19 mouse cellular contexts compared by ENCODE assay signal in the genomic region with DNA sequence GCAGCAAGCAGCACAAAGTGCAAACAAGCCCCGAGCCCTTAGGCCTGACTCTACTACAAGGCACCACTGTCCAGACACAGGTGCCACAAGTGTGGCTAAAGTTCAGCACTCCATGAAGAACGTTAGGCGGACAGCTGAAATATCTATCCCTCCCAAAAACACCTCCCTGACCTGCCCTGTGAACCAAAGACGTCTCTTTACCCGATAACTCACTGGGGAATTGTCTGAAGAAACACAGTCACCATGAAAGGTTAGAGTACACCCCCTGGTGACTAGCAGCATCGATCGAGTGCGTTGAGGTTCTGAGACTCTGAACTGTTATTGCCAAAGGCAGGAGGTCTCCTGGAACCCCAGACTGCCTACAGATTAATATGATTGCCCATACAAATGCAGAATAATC. TPM values are rescaled to one million over a fixed set of nuclear protein-coding genes. Genes with fewer than 3 reads are reported as not detected.
DNase-seq lines count a peak whose midpoint lies in the region; ATAC-seq lines count a peak whose summit lies in the region.
"Had no signal": no experiment of that assay in that cellular context is flagged by ENCODE, and none has a peak within 500 bp of the region (broad histone marks: within the 10 kb centered on the region; RNA-seq: fewer than 3 reads in every experiment).

No protein-coding gene starts in this region.

- H3K4me2 ChIP-seq in forebrain, embryonic 15.5 days (replicated peaks) = no peak overlapping the region
- H3K4me2 ChIP-seq in heart, embryonic 14.5 days (ENCODE audit: low read length) = peak overlapping the region; percentile 25
- H3K4me2 ChIP-seq in lung, embryonic 16.5 days (ENCODE audit: low read depth, low read length) = no peak overlapping the region
- no peak overlapping the region for H3K4me2 ChIP-seq in stomach, embryonic 15.5 days
- no peak overlapping the region for H3K4me2 ChIP-seq in midbrain, embryonic 11.5 days
- H3K4me2 ChIP-seq: hindbrain, embryonic 14.5 days; neural tube, embryonic 13.5 days had no signal

- WGBS in forebrain, embryonic 10.5 days = 84% methylated on average over 8 of the region's 8 CpGs
- WGBS in forebrain, embryonic 15.5 days = 83% methylated on average over 8 of the region's 8 CpGs
- 66% methylated on average over 8 of the region's 8 CpGs for WGBS in heart, embryonic 14.5 days
- 54% methylated on average over 8 of the region's 8 CpGs for WGBS in lung, embryonic 16.5 days
- WGBS in stomach, embryonic 15.5 days = 68% methylated on average over 8 of the region's 8 CpGs
- WGBS in midbrain, embryonic 11.5 days = 80% methylated on average over 8 of the region's 8 CpGs

- no peak overlapping the region for H3K4me3 ChIP-seq in forebrain, embryonic 10.5 days
- no peak overlapping the region for H3K4me3 ChIP-seq in forebrain, embryonic 15.5 days
- H3K4me3 ChIP-seq in heart, embryonic 14.5 days (ENCODE audit: control insufficient read depth in 1 of 2, insufficient read depth in 1 of 2, low read depth in 1 of 2, low read length in 2 of 2) = no peak overlapping the region
- no peak overlapping the region for H3K4me3 ChIP-seq in lung, embryonic 16.5 days (ENCODE audit: low read length)
- no peak overlapping the region for H3K4me3 ChIP-seq in stomach, embryonic 15.5 days (replicated peaks)
- no peak overlapping the region for H3K4me3 ChIP-seq in midbrain, embryonic 11.5 days (ENCODE audit: low read depth, low read length)
- H3K4me3 ChIP-seq: megakaryocyte, embryonic 14.5 days; neural tube, embryonic 13.5 days had no signal

- no peaks in the 10 kb centered on the region for H3K27me3 ChIP-seq in forebrain, embryonic 10.5 days (ENCODE audit: poor library complexity, severe bottlenecking)
- no peaks in the 10 kb centered on the region for H3K27me3 ChIP-seq in forebrain, embryonic 15.5 days
- no peaks in the 10 kb centered on the region for H3K27me3 ChIP-seq in heart, embryonic 14.5 days (ENCODE audit: control insufficient read depth, insufficient read depth, low read length)
- H3K27me3 ChIP-seq in lung, embryonic 16.5 days (ENCODE audit: control insufficient read depth, insufficient read depth, low read depth, low read length) = no peaks in the 10 kb centered on the region
- no peaks in the 10 kb centered on the region for H3K27me3 ChIP-seq in stomach, embryonic 15.5 days (replicated peaks)
- no peaks in the 10 kb centered on the region for H3K27me3 ChIP-seq in midbrain, embryonic 11.5 days (ENCODE audit: control insufficient read depth, insufficient read depth, low read length)
- H3K27me3 ChIP-seq: neural tube, embryonic 13.5 days had no signal

- H3K27ac ChIP-seq in forebrain, embryonic 10.5 days = peak overlapping the region; percentile 51
- H3K27ac ChIP-seq in forebrain, embryonic 15.5 days (replicated peaks) = no peak overlapping the region
- H3K27ac ChIP-seq in heart, embryonic 14.5 days (replicated peaks in 1 of 2; ENCODE audit: control insufficient read depth in 1 of 2, insufficient read depth in 1 of 2, low read depth in 2 of 2, low read length in 2 of 2) = peak overlapping the region; percentile 59 to 64
- no peak overlapping the region; the same call in 1 of the 2 replicates for H3K27ac ChIP-seq in lung, embryonic 16.5 days (ENCODE audit: low read length)
- H3K27ac ChIP-seq in stomach, embryonic 15.5 days = peak overlapping the region; percentile 73
- H3K27ac ChIP-seq in midbrain, embryonic 11.5 days (ENCODE audit: low read depth, low read length) = no peak overlapping the region
- H3K27ac ChIP-seq: hindbrain, embryonic 14.5 days; neural tube, embryonic 13.5 days had no signal

- H3K9ac ChIP-seq in forebrain, embryonic 15.5 days (replicated peaks) = no peak overlapping the region
- peak overlapping the region; percentile 16 for H3K9ac ChIP-seq in heart, embryonic 14.5 days (ENCODE audit: low read length)
- H3K9ac ChIP-seq in lung, embryonic 16.5 days (ENCODE audit: low read length) = no peak overlapping the region
- H3K9ac ChIP-seq in stomach, embryonic 15.5 days = no peak overlapping the region
- H3K9ac ChIP-seq in midbrain, embryonic 11.5 days (ENCODE audit: low read length) = no peak overlapping the region
- H3K9ac ChIP-seq: hindbrain, embryonic 14.5 days; liver, postnatal 0 days; neural tube, embryonic 13.5 days had no signal

- ATAC-seq in forebrain, embryonic 15.5 days (replicated peaks) = no peak
- no peak for ATAC-seq in heart, embryonic 14.5 days (ENCODE audit: insufficient number of reproducible peaks, insufficient read depth, low FRiP score, low read depth)
- 0 out of 2 replicates have a peak, but pooled peaks have one; percentile 12 for ATAC-seq in lung, embryonic 16.5 days (ENCODE audit: low read depth)
- no peak for ATAC-seq in stomach, embryonic 15.5 days (ENCODE audit: insufficient read depth, low FRiP score, low read depth)
- ATAC-seq in midbrain, embryonic 11.5 days (ENCODE audit: low FRiP score) = no peak
- ATAC-seq: CD4-positive, CD25-positive, alpha-beta regulatory T cell, adult 4 months; liver, postnatal 0 days had no signal

- peaks cover 35% of the 10 kb centered on the region for H3K4me1 ChIP-seq in forebrain, embryonic 10.5 days
- H3K4me1 ChIP-seq in forebrain, embryonic 15.5 days = no peaks in the 10 kb centered on the region
- peaks cover 34 to 41% of the 10 kb centered on the region in 2 experiments for H3K4me1 ChIP-seq in heart, embryonic 14.5 days (ENCODE audit: control insufficient read depth in 2 of 2, insufficient read depth in 2 of 2, low read length in 2 of 2)
- H3K4me1 ChIP-seq in lung, embryonic 16.5 days (replicated peaks; ENCODE audit: control insufficient read depth, insufficient read depth, low read length) = peaks cover 16% of the 10 kb centered on the region
- peaks cover 24% of the 10 kb centered on the region for H3K4me1 ChIP-seq in stomach, embryonic 15.5 days
- no peaks in the 10 kb centered on the region for H3K4me1 ChIP-seq in midbrain, embryonic 11.5 days (ENCODE audit: control insufficient read depth, insufficient read depth, low read length)

- H3K9me3 ChIP-seq in forebrain, embryonic 10.5 days = no peaks in the 10 kb centered on the region
- no peaks in the 10 kb centered on the region for H3K9me3 ChIP-seq in forebrain, embryonic 15.5 days
- H3K9me3 ChIP-seq in heart, embryonic 14.5 days (ENCODE audit: control insufficient read depth, low read length) = no peaks in the 10 kb centered on the region
- no peaks in the 10 kb centered on the region for H3K9me3 ChIP-seq in lung, embryonic 16.5 days (ENCODE audit: control insufficient read depth, low read length)
- H3K9me3 ChIP-seq in stomach, embryonic 15.5 days = no peaks in the 10 kb centered on the region
- H3K9me3 ChIP-seq in midbrain, embryonic 11.5 days (ENCODE audit: control insufficient read depth, low read length) = no peaks in the 10 kb centered on the region
- H3K9me3 ChIP-seq: G1E; neural tube, embryonic 13.5 days had no signal

- no peak for DNase-seq in forebrain, embryonic 10.5 days (ENCODE audit: extremely low spot score, low spot score)
- no peak for DNase-seq in heart, postnatal 4 days
- no peak for DNase-seq in lung, postnatal 4 days
- DNase-seq in midbrain, embryonic 11.5 days (ENCODE audit: low spot score, missing footprints) = no peak
- DNase-seq: cerebellum, postnatal 10 days; layer of hippocampus, postnatal 36 days; liver; liver, postnatal 0 days; right cerebral cortex, postnatal 14 days; thymus, adult 18-20 months had no signal

- H3K36me3 ChIP-seq in forebrain, embryonic 10.5 days (replicated peaks) = peaks cover 65% of the 10 kb centered on the region
- no peaks in the 10 kb centered on the region for H3K36me3 ChIP-seq in forebrain, embryonic 15.5 days
- H3K36me3 ChIP-seq in heart, embryonic 14.5 days (ENCODE audit: control insufficient read depth, insufficient read depth, low read length) = peaks cover 17% of the 10 kb centered on the region
- H3K36me3 ChIP-seq in lung, embryonic 16.5 days (ENCODE audit: control insufficient read depth, insufficient read depth, low read length) = no peaks in the 10 kb centered on the region
- no peaks in the 10 kb centered on the region for H3K36me3 ChIP-seq in stomach, embryonic 15.5 days
- H3K36me3 ChIP-seq in midbrain, embryonic 11.5 days (ENCODE audit: control insufficient read depth, insufficient read depth, low read length) = no peaks in the 10 kb centered on the region
- H3K36me3 ChIP-seq: G1E; neural tube, embryonic 13.5 days had no signal

RNA-seq across cellular contexts. Expression of a gene that starts 59.3 kb away (rescaled TPM):
- polyA plus RNA-seq in forebrain, embryonic 10.5 days (2016; fragmentation: Nextera tagmentation; extraction: Ambion mirVana) = 13.1 and 14.3 TPM in 2 replicates
- polyA plus RNA-seq in forebrain, embryonic 15.5 days (2015; fragmentation: Nextera tagmentation; extraction: Ambion mirVana) = 5.0 and 5.7 TPM in 2 replicates
- polyA plus RNA-seq in heart, embryonic 14.5 days (2014; fragmentation: Nextera tagmentation; extraction: Ambion mirVana) = 6.1 and 7.3 TPM in 2 replicates
- 10 to 100 TPM; 19.5 to 19.6 TPM for total RNA-seq in heart, postnatal 4 days (2021)
- 13.2 and 14.2 TPM in 2 replicates for polyA plus RNA-seq in lung, embryonic 16.5 days (2015; fragmentation: Nextera tagmentation; extraction: Ambion mirVana)
- 13.9 and 15.2 TPM in 2 replicates for polyA plus RNA-seq in stomach, embryonic 15.5 days (2015; fragmentation: Nextera tagmentation; extraction: Ambion mirVana)
- polyA plus RNA-seq in midbrain, embryonic 11.5 days (2014; fragmentation: Nextera tagmentation; extraction: Ambion mirVana) = 6.4 and 7.4 TPM in 2 replicates
- polyA plus RNA-seq: CD4-positive, CD25-positive, alpha-beta regulatory T cell, adult 4 months; G1E had no signal

Comparison
In these comparisons a context has a peak if more than half of its experiments do, and no peak if none do; other contexts are left out.
1. H3K27ac ChIP-seq: peak in forebrain, embryonic 10.5 days (single experiment), heart, embryonic 14.5 days (2 of 2) and stomach, embryonic 15.5 days (single experiment); none in forebrain, embryonic 15.5 days (single experiment), lung, embryonic 16.5 days (single experiment) and midbrain, embryonic 11.5 days (single experiment).